Mouse (Mus musculus): Measurements from ENCODE around the gene Olfr1155.

Gene Olfr1155

GRCm38 (mm10) chr2:87945037-87945436 is at the start of gene Olfr1155:
Olfr1155 (minus strand) TSS chr2:87945137.
- DNase-seq (ENCODE audit: low spot score): no peak

GRCm38 (mm10) chr2:87989813-87990212 is 44.9 kb upstream of the Olfr1155 start, which contains the start of gene Olfr1158:
Olfr1158 (plus strand) TSS chr2:87990113.
- DNase-seq (ENCODE audit: low spot score): no peak

GRCm38 (mm10) chr2:87974563-87974962 is 29.6 kb upstream of the Olfr1155 start, which contains the start of gene Olfr74:
Olfr74 (minus strand) TSS chr2:87974663.
- no peak for DNase-seq (ENCODE audit: low spot score)

GRCm38 (mm10) chr2:87968199-87968598 is 23.3 kb upstream of the Olfr1155 start, which contains the start of gene Olfr1157:
Olfr1157 (minus strand) TSS chr2:87968299.
- DNase-seq (ENCODE audit: low spot score): no peak

GRCm38 (mm10) chr2:87953000-87953399 is 8.1 kb upstream of the Olfr1155 start, which contains the start of gene Olfr1156:
Olfr1156 (minus strand) TSS chr2:87953100.
- no peak for DNase-seq (ENCODE audit: low spot score)

- DNase-seq (ENCODE audit: low spot score): no peak
These were observed 39.9 kb downstream of the Olfr1155 start, which contains the start of gene Olfr1154 for GRCm38 (mm10) chr2:87905066-87905465. Olfr1154 (minus strand) TSS chr2:87905166.

- DNase-seq (ENCODE audit: low spot score): no peak
These were observed 50.3 kb downstream of the Olfr1155 start, which contains the start of gene Olfr1153 for GRCm38 (mm10) chr2:87894662-87895061. Olfr1153 (plus strand) TSS chr2:87894962.
